Mouse (Mus musculus): ENCODE results near the gene Pfdn4. TPM values are rescaled to one million over a fixed set of nuclear protein-coding genes. Genes with fewer than 3 reads are reported as not detected.
"Not testable (repeated sequence)": the region's sequence is repeated elsewhere in the genome, so short reads cannot be mapped to it uniquely, and the experiment has no call there.

Gene Pfdn4
- total RNA-seq (2021): 10 to 100 TPM; 21.9 to 25.9 TPM
- long read RNA-seq, experiment 1, partial matches to known transcripts: 1 of 5 reads
- long read RNA-seq, experiment 1, other reads (novel, unspliced or antisense): 0 of 5 reads
- long read RNA-seq, experiment 2, partial matches to known transcripts: 1 of 3 reads
- long read RNA-seq, experiment 2, other reads (novel, unspliced or antisense): 0 of 3 reads

- peak; percentile 23 for DNase-seq
Observed at GRCm38 (mm10) chr2:170496154-170496930, at the start of gene Pfdn4. Gene Pfdn4 (plus strand): TSS chr2:170496428.

GRCm38 (mm10) chr2:170446843-170447383, 49.3 kb upstream of the Pfdn4 start:
- no peak for DNase-seq

DNA sequence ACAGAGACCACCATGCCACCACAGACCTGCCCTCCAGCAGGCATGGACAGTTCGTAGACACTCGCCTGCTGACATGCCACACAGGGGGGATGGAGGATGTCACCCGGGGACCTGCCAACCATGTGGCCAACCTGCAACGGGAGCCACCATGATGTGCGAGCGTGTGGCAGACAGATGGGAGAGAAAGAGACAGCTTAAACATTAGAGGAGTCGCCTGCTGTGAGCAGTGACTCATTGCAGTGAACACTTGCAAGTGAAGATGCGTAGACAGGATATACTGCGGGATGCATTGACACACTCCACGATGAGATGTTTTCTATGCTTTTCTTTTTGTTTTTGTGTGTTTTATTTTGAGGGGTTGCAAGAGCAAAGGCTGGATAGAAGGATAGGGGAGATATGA, 48.6 kb upstream of the Pfdn4 start:
- DNase-seq: no peak

- DNase-seq: peak; percentile 82
Observed at GRCm38 (mm10) chr2:170450933-170451332, 45.3 kb upstream of the Pfdn4 start.

DNA sequence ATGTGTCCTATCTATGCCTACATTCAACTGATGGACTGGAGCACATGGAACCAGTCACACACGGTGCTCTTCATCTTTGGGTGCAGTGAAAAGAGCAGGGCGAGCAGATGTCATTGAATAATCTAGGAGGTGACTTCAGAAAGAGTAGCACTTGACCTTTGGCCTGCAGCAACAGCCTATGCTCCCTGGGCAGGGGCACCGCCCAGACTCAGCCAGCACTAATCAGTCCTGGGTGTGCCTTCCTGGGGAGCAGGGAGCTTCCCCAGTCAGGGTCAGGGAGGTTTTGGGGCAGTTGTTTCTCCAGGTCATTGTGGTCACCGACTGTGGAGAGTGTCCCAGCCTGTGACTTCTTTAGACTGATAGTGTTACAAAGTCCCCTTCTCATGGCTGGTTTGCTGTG, 42.4 kb upstream of the Pfdn4 start:
- DNase-seq: not testable (repeated sequence)

GRCm38 (mm10) chr2:170459183-170459582, 37.0 kb upstream of the Pfdn4 start:
- DNase-seq: no peak

GRCm38 (mm10) chr2:170459805-170460204, 36.4 kb upstream of the Pfdn4 start:
- DNase-seq: no peak

DNA sequence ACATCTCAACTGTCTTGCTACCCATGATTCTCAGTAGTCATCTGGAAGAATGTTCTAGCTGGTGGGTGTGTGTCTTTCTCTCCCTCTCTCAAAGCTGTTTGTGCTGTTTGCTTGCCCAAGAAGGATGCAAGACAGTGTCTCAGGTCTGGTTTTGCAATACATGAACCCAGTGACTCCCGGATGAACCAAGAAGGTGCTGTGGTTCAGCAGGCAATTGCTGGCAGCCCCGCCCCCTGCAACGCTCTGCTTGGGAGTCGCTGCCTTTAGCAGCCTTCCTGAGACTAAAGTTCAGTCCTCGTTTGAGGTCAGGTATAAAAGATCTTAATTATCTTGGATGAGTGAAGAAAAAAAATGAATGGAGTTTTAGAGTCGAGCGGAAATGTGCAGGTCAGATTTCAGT, 34.6 kb upstream of the Pfdn4 start:
- DNase-seq: no peak

DNA sequence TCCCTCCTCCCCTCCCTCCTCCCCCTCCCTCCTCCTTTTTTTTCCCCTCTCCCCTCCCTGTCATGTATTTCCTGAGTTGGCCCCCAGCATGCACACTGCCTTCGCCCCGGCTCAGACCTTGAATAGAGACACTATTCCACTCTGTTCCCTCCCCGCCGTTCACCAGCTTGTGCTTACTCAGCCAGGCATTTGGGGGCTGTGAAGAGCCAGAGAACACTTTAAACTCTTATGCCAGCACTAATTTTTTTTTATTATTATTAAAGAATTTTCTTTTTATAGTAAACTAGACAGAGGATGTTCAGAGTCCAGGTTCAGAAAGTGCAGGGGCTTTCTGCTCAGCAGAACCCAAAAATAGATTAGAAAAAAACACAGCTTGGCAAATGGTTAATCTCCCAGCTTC, 31.4 kb upstream of the Pfdn4 start:
- no peak for DNase-seq

DNA sequence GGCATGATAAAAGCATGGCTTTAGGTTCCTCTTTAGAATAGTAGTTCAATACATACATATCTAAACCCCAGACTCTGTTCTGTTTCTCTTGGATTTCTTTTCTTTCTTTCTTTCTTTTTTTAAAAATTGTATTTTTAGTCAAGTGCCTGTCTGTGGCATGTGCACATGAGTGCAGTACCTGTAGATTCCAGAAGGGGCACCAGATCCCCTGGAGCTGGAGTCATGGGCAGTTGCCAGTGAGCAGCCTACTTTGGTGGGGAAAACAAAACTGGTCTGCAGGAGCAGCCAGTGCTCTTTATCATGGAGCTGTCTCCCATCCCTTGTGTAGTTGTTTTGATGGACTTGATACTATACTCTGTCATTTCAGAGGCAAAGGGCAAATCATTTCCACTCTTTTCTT, 28.2 kb upstream of the Pfdn4 start:
- DNase-seq: no peak

DNA sequence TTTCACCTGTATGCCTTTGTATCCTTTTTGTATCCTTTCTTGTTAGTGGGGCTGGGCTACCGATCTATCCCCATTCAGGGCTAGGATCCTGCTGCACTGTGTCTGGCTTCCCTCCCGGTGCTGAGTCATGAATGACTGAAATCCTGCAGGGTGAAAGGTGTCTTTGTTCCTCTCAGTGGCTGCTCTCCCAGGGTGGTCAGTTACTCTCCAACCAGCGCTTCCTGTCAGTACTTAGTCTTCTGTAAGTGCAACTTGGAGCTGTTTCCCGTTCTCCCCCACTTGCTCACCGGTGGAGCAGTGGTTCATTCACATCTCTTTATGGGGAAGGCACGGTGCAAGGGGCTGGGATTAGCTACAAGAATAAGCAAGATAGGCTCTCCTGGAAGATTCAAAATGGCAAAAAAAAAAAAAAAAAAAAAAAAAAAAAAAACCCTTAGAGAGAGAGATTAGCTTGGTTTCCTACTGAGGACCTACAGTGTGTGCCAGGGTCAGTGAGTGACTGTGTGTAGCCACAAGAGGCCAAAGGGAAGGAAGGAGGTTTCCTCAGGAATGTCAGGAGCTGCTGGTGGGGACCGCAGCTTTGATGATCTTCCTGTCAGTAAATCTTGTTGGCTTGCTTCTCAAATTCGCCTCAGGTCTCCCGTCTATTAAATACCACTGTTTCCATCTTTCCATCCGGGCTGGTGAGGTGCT, 26.5 kb upstream of the Pfdn4 start:
- peak; percentile 20 for DNase-seq

DNA sequence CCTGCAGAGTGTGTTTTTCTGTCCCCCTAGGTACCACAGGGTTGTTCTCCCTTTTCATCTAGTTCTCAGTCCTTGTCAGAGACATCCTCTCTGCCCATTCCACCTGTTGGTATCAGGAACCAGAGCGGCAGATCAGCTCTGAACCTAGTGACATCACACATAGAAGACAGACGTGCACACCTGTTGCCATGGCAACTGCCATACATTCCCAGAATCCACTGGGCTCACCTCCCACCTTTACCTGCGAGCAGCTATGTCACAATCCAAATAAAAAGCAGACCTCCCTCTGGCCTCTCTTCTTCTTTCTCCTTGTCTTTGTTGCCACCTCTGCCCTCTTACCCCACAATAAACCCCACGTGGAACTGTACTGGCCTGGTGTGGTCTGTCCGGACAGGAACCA, 25.6 kb upstream of the Pfdn4 start:
- DNase-seq: no peak

- DNase-seq: no peak
Observed at GRCm38 (mm10) chr2:170474125-170474524, 22.1 kb upstream of the Pfdn4 start.

GRCm38 (mm10) chr2:170475164-170475563, 21.1 kb upstream of the Pfdn4 start:
- no peak for DNase-seq

DNA sequence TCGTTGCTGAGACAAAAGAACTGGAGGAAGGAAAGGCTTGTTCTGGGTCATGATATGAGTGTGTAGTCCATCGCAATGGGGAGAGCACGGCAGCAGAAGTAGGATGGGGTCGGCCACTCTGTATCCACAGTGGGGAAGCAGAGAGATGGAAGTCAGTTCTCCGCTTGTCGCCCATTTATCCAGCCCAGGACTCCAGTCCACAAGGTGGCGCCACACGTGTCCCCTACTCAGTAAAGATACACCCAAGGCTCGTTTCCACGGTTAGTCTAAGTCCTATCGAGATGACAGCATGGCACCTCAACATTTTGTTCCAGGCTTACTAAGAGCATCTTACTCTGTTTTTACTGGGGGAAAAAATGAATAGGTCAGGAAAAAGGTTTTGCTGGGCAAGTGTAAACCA, 20.0 kb upstream of the Pfdn4 start:
- peak; percentile 28 for DNase-seq

GRCm38 (mm10) chr2:170476643-170477042, 19.6 kb upstream of the Pfdn4 start:
- DNase-seq: no peak

GRCm38 (mm10) chr2:170482019-170482540, 14.1 kb upstream of the Pfdn4 start:
- DNase-seq: no peak

- no peak for DNase-seq
Observed at GRCm38 (mm10) chr2:170483914-170484313, 12.3 kb upstream of the Pfdn4 start.

- DNase-seq: no peak
Observed at GRCm38 (mm10) chr2:170487202-170487601, 9.0 kb upstream of the Pfdn4 start.

DNA sequence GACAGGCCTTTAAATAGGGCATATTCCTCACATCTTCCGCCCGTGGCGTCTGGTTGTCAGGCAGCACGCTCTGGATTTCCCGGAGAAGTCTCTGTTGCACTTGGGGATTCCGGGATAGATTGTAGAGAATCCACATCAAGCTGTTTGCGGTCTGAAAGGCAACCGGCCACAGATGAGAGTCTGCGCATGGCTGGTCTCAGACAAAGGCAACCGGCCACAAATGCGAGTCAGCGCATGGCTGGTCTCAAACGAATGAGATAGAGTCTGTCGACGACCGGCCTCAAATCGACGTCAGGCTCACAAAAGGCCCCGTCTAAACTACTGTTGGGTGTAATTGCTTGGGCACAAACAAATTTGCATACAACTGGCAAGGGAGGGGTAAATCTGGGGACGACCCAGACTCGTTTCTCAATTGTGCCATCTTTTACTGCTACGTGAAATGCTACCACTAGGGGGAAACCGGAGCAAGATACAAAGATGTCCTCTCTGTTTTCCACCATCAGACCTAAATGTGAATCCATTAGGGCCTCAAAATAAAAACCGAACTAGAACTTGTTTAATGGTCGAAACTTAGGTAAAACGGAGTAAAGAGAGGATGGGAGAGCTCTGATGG, 8.2 kb upstream of the Pfdn4 start:
- DNase-seq: no peak

DNA sequence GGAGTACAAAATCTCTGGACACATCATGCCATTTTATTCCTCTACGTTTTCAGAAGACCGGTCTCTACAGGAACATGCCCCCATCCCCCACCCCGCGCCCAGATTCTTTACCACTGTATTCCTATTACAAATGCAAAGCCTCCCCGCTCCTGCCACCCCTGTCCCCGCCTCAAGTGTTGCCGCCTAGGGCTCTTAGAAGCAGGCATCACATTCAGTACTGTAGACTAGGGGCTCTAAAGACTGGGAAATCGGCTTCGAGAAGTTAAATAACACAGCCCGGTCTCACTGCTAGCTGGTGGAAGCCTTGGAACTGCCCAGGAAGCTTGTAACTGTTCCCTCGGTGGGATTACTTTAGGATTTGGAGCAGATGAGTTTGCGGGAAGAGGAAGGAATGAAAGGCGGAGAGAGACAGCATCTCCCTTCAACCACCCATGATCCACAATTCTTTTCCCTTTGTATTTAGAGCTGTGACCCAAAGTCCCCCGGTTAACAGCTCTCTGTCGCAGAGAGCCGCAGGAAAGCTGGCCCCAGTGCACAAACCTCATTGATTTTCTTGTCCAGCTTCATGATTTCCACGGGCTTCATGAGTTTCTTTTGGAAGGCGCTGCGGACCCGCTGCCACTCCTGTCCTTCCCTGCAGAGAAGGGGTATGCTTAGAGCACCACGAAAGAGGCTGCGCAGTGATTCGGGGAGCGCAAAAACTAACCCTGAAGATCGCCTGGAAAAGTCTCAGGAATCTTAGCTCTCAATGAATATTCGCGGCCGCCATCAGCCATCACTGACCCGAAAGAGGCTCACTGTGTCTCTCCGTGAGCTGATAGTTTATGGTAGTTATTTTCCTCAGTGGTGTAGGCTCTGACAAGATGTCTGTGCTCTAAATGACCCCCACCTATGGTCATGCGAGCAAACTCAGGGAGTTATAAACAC, 1.2 kb upstream of the Pfdn4 start:
- no peak for DNase-seq

Measured in gastrocnemius, postnatal 10 days (tissue).